Mouse (Mus musculus) T-cell, adult 2 months (primary cell): Measurements from ENCODE around the gene Abtb2.

Experiments
- DNase-seq: peaks from one replicate; pipeline ENCODE4 v3.0.0; 2022; ENCODE audit warnings: low spot score

Gene Abtb2

DNA sequence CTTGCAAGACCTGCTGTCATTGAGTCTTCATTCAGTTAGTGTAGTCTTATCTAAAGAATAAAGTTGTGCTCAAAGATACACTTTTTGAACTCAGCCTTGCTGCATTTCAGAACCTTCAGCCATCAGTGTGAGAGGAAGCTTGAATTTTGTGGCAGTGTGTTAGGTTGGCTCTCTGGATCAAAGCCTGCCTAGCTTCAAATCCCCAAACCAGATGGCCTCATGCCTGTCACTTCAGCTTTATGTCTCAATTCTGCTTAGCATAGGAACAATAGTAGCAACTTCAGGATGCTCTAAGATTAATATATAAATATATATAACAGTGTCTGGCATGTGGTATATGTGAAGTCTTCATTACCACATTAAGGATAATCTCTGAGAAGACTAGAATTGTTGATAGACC lies 121.8 kb downstream of the Abtb2 start:
- DNase-seq: no peak

DNA sequence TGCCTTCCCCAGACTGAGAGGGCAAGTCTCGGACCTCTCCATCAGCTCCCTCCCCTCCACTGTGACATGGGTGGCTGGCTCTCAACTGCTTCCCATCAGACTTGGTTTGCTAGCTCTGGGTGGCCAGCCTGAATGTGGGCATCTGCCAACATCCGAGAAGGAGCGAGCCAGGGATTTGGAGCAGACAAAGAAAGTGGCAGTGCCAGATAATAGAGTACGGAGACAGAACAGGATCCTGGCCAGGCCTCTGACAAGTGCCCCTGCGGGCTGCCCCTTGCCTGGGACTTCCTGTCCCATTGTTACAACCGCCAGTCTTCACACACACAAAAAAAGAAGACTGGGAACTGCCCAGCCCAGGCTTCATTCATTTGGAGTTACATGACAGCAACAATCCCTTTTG lies 124.3 kb downstream of the Abtb2 start:
- DNase-seq: no peak

DNA sequence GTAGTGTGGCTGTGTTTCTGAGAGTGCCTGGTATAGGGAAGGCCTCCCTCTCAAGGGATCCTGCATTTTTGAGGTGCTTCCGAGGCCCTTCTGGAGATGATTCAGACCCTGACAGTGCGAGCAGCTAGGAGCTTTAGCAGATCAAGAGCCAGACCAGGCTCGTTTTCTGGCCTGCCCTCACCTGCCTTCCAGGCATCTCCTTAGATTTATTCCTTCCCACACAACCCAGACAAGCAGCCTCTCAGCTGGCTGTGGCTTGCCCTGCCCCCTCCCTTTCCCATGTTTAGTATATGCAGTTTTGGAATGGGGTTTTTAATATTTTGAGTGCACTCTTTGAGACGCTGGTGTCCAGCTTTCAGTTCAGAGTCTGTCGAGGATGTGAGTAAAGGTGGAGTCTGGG lies 124.7 kb downstream of the Abtb2 start:
- no peak for DNase-seq

DNA sequence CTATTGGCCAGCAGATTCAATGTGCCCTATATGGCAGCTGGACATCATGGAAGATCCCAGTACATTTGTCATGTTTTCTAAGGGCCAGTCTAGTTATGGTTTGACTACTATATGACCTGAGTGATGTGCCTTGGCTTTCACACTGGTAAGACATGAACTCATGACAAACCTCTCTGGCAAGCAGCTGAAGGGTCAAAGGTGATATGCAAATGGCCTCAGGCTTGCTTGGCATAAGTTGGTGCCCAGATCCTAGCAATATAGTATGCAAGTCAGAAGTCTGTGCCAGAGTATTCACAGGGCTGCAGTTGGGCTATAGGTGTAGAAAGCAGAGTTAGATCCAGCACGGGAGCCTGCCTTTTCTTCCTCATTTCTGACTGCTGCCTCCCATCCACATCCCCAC lies 125.2 kb downstream of the Abtb2 start:
- DNase-seq: no peak

DNA sequence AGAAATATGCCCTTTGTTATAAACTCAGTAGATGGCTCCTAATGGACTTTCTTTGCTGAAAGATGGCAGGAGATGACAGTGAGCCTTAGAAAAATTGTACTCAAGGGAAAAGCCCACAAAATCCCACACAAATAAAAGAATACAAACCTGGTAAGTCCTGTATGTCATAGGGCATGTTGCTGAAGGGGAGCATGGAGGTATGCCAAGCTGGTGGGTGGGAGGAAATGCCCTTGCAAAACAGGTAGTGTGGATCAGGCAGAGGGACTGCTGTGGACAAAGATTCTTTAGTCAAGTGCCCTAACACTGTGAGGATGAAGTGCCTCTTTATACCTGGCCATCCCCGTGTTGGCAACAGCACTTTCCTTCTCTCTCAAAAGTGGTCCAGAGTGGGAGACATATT lies 126.7 kb downstream of the Abtb2 start:
- DNase-seq: no peak

DNA sequence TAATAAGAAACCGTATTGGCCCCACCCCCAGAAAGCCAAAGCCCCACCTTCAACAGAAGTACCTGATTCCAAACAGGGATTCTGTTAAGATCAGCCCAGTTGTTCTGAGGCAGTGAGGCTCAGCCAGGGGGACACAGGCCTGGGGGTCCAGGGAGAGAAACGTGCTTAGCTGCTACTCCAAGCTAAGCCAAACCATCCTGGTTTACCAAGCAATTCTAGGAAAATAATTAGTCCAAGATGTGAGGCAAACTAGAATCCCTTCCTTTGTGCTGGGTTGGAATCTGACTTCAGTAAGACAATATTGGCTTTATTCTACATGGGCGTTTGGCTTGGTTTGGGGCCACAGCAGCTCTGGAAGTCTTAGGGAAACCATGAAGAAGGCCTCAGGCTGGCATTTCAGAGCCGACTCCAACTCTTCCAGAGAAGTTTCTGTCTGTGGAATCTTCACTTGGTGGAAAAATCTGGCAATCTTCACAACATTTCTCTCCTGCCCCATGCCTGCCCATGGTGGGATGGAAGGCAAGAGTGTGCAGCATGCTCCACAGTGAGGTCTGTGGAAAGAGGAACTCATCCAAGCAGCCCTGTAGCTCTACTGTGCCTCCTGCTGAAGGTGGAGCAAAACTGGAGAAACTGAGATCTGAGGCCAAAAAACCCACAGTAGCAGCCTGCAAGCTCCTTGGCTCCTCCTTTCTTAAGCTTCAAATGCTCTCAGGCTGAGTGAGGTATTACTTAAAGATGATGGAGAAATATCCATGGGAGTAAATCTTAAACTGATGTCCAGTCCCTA lies 128.9 kb downstream of the Abtb2 start:
- DNase-seq: no peak

DNA sequence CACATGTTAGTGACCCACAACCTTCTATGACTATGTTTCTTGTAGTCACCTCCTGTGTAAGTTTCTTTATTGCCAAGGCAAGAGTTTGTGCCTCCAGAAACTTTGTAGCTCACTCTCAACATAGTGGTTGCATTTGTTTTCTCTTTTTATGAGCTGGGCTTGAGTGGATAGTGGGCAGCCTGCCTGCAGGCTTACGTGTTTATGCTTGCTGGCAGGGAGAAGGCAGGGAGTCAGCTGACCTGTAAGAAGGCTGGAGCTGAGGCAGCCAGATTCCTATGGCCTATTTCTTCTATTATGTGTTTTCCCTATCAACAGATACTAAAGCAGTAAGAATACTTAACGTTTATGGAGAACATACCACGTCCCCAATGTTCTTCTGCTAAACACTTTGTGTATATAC lies 130.1 kb downstream of the Abtb2 start:
- no peak for DNase-seq

DNA sequence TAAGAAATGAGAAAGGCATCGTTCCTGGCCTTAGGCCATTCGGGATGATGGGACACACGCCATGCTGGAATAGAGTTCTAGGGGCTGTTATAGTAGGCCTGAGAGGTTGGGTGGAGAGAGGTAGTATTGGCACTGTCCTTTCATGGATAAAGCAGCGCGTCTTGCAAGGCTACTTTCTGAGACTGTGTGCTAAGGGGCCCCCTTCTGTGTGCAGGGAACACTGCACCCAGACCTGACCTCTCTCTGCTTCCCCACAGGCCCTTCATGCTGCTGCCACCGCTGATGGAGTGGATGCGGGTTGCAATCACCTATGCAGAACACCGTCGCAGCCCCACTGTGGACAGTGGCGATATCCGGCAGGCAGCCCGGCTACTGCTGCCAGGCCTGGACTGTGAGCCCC lies 134.4 kb downstream of the Abtb2 start:
- no peak for DNase-seq

DNA sequence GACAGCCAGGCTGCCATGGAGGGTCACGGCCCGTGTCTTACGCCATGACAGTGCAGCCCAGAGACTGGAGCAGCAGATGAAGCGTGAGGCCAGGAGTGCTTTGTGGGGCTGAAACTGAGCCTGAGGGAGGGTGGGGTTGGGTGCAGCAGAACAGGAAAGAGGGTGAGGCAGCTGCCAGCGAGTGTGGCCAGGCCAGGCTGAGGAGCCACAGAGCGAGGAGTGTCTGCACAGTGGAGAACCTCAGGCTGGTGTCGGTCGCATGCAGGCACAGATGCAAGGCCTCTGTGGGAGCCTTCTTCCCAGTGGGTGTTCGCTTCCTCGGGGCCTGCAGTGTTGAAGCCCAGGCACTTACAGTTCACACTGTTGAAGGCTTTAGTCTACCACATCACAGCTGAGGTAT lies 137.2 kb downstream of the Abtb2 start:
- peak; percentile 26 for DNase-seq

DNA sequence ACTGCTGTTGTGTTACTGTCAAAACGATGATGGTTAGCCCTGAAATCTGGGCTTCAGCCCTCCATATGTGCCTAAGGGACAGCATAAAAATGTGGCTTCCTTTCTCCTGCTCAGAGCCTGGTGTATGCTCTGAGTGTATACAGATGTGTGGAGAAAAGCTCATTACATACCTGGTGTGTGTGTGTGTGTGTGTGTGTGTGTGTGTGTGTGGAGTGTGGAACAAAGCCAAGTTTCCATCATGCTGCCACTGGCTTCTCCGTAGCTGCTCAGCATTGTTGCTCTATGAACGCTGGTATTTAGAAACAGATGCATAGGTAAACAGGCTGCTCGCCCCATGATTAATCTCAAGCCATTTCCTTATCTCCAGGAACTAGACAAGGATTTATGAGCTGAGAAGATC lies 137.8 kb downstream of the Abtb2 start:
- no peak for DNase-seq

DNA sequence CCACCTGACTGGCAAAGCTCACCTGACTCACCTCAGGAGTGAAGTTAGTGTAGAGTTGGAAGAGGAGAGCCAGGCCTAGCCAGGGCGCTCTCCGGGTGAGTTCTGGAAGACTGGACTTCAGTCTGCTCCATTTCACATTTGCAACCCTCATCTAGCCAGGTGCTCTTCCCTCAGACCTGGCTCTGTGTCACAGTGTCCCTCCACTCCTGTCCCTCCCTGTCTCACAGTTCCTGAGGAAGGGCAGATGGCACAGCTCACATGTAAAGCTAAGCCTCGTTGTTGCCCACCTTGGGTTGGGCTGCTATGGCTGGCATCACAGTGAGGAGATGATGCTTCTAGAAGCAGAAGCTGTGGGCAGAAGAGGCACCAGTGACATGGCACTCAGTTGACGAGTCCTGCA lies 139.7 kb downstream of the Abtb2 start:
- DNase-seq: no peak

DNA sequence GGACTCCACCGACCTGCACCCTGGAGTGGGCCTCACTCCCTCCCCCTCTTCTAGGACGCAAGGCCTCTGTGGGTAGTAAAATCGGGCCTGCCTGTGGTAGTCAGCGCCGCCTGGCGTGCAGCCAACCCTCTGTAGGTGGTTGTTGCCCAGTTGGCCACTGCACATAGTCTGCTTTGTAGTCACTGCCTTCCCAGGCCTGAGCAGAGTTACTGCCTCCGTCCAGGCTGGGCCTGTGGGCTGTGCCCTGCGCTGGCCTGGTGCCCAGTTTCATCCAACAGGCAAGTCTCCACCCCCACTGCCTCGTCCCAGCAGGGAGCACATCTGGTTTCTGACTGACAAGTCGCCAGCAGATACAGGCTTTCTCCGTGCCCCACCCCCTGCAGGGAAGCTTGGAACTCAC lies 140.1 kb downstream of the Abtb2 start:
- DNase-seq: no peak

DNA sequence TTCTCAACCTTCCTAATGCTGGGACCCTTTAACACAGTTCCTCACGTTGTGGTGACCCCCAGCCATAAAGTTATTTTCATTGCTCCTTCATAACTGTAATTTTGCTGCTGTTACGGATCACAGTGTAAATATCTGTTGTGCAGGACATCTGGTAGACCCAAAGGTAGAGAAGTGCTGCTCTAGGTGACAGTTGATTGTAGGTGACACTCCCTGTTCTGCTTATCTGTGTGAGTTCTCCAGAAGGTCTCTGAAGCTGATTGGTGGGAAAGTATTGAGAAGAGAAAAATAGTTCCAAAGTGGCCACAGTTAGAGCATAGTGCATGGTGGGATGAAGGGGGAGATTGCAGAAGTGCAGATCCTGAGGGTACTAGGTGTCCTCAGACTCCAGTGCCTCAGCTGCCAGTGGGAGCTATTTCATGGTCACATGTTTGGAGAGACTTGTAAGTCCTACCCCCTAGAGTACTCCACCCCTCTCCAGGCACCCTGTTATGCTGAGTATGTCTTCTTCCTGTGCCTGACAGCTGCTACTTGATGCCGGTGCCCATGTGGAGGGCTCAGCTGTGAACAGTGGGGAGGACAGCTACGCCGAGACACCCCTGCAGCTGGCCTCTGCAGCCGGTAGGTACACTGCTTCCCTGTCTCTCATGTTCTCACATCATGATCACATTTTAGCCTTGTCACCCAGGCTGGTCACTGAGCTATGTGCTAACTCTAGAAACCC lies 141.1 kb downstream of the Abtb2 start:
- no peak for DNase-seq

DNA sequence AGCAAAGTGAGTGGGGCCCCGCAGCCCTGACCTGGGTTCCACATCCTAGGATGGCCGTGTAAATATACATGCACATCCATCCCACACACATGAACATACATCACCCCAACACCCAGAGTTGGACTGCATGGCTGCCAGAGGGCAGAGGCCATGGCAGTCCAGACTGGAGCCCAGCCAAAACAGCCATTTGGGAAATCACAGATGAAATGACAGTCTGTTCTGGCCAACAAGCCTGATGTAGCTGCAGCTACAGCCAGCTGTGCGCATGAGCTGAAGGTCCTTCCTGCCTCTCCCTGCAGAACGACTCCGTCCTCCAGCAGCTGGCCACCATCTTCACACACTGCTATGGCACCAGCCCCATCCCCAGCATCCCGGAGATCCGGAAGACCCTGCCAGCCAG lies 144.7 kb downstream of the Abtb2 start:
- no peak for DNase-seq

DNA sequence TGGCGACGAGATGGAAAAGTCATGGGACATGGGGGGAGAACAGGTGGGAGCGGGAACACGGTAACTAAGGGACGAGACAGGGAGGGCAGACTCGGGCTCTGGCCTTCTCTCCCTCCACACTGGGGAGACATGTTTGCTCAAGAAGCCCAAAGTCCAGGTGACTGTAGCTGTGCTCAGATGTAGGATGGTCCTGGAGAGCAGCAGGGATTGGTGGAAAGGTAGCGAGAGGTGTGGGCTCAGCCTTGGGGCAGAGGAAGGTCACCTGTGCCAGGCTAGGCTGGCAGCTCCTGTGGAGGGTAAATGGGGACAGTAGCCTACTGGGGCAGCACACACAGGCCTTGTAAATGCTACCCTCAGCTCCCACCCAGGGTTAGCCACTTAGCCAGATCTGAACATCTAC lies 147.7 kb downstream of the Abtb2 start:
- DNase-seq: no peak

DNA sequence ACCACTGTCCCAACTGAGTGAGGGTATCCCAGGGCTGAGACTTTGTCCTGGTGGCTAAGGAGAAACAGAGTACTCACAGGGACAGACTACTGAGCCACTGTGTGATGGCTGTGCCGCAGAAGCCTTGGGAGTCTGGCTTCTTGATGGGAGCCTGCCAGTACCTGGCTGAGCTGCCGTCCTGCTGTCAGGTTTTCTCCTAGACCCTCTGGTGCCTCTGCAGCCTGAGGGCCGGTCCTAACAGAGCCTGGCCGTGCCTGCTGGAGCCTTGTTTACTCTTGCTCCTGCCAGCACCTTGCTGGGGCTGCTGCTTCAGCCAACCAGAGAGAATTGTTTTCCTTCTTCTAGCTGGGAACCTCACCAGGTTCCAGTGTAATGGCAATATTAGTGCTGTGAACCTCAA lies 148.3 kb downstream of the Abtb2 start:
- DNase-seq: no peak

DNA sequence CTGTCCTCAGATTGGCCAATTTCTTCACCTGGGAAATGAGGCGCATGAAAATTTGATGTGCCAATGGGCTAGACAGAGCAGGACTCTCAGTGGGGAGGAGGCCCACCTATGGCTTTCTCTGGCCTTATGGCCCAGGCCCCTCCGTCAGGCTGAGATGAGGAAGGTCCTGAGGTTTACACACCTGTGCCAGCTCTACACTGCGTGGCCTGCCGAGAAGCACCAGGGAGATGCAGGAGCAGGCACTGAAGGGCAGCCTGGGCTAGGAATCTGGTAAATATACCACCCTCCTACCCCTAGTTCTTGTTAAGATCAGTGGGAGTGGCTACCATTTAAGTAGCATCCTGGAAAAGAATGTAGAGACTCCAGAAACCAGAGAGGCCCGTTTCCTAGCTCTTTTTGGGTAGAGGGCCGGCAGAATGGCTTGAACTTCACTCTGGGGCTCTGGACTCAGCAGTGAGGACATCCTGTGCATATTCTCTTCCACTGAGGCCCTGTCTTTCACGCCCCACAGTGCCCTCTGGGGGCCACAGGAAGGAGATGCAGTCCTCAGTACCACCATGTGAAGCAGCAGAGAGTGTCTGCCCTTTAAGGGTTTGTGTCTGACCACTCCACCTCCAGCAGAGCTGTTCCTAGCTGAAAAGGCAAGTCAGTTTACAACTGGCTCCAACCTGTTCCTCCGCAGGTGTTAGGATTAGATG lies 152.6 kb downstream of the Abtb2 start:
- DNase-seq: peak; percentile 73

DNA sequence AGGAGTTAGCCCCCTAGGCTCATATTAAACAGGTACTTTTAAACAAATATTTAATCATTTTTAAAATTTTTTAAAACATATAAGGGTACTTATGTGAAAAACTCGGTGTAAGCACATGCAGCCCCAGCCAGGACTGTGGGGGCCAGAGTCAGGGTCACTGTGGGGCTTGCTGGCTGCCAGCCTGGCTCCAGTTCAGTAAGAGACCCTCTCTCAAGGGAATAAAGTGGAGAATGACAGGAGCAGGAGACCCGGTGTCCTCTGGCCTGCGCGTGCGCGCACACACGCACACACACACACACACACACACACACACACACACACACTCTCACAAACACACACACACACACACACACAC lies 153.2 kb downstream of the Abtb2 start:
- DNase-seq: no peak

DNA sequence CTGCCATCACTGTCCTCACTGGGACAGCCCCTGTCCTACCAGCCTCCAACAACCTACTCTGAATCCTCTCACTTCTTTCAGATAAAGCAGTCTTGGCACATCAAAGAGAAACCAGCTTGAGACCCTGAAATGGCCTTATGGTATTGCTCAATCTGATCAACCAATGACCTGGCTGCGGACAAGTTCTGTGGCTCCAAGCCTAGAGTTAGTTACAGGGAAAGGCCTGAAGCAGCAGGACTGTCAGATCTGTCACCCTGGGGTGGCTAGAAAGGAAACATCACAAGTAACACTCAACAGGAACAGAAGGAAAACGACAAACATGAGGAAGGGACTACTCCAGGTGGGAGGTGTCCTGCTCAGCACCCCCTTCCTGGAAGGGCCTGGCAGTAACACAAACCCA lies 158.4 kb downstream of the Abtb2 start:
- DNase-seq: no peak

DNA sequence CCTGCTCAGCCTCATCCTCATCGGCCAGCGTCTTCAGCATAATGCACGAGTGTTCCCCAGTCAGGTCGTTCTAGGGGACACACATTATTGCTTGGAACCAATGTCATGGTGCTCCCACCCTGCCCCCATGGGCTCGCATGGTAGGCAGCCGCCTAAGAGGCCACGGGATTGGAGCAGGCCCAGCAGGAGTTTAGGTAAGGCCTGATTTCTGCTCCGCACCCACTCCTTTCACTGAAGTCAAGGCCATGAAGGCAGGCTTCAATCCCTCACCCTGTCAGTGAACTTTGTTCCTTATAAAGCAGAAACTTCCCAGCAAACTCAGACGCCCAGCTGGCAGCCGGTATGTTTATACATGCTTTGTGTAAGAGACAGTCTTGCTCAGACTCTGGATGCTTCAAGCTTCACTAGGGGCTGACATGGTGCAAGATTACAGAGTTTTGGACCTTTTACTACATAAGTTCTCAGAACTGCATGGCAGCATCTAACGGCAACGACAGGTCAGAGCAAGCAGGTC lies 162.0 kb downstream of the Abtb2 start:
- DNase-seq: no peak

DNA sequence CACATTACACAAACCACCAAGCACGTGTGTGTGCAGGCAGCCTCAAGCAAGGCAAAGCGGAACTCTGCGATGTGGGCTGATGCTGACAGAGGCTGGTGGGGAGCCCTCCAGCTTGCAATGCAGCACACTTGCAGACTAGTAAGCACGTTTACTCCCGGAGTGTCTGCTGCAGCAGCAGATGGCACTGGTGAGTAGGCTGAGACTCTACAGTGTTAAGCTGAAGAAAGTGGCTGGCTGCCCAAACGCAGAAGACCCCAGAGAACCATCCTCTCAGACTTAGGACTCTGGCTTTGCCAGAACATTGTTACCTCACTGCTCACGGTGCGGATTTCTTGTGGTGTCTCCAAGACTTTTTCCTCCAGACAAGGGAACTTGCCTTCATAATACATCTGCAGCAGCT lies 164.9 kb downstream of the Abtb2 start:
- DNase-seq: no peak

DNA sequence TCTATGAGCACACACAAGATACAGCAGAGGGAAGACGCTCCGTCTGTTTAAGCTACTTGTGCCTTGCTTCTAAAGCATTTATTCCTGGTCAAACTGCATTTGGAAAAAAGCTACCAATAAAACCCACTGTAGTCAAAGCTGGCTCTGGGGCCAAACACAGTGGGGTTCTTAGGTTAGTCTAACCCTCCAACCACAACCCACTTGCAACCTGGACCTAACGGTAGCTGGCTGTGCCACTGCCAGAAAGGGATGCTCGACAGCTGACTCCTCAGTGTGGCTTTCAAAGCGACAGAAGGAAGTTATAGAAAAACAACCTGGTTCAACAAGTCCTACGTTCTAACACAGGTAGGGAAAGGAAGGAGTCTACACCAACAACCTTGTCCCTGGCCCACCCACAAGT lies 165.3 kb downstream of the Abtb2 start:
- DNase-seq: no peak

DNA sequence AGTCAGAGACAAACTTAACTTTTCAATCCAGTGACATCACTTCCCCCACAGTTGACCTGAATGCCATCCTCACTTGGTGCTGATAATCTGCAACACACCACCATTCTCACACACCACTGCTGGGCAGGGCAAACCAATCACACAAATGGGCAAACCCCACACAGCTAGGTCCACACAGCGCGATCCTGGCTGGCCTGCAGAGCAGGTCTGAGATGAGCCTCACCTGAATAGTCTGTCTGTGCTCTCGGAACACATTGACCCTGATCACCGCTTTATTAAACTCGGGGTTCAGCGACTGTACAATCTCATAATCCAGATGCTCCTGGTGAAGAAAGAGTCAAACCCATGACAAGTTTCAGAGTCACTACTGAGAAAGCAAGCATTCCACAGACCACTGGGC lies 176.7 kb downstream of the Abtb2 start:
- no peak for DNase-seq
